Mouse (Mus musculus) gastrocnemius, postnatal 10 days (tissue): ENCODE measurements around the gene Hoxd10. TPM values are rescaled to one million over a fixed set of nuclear protein-coding genes. Genes with fewer than 3 reads are reported as not detected.

Source experiments
- DNase-seq: peaks from one replicate; pipeline ENCODE4 v3.0.0; 2021; ENCODE audit warnings: mixed read lengths
- long read RNA-seq, 2 experiments: library from polyadenylated mRNA; stranded (forward); transcript quantifications; one replicate each; pipeline ENCODE4 v2.0.0; 2021
- total RNA-seq, 2 experiments: library from RNA; stranded (reverse); gene quantifications; 2 replicates each; pipeline ENCODE4 v1.2.3; 2021

Hoxd10 gene
- total RNA-seq = 1 to 10 TPM; 3.9 to 4.5 TPM
- long read RNA-seq, experiment 1, transcript Hoxd10-201 (2 exons, 1,816 nt) = major isoform, 10 of 10 reads
- long read RNA-seq, experiment 1, partial matches to known transcripts = 0 of 10 reads
- long read RNA-seq, experiment 1, other reads (novel, unspliced or antisense) = 0 of 10 reads
- long read RNA-seq, experiment 2, transcript Hoxd10-201 (2 exons, 1,816 nt) = major isoform, 9 of 9 reads
- long read RNA-seq, experiment 2, partial matches to known transcripts = 0 of 9 reads
- long read RNA-seq, experiment 2, other reads (novel, unspliced or antisense) = 0 of 9 reads

GRCm38 (mm10) chr2:74691022-74691951, at the start of gene Hoxd10:
Gene Hoxd10, plus strand, starts transcription at chr2:74691924.
- DNase-seq = peak; percentile 73

- DNase-seq = no peak
Observed at GRCm38 (mm10) chr2:74642431-74642830, 49.3 kb upstream of the Hoxd10 start.

- no peak for DNase-seq
Observed at GRCm38 (mm10) chr2:74645631-74646030, 46.1 kb upstream of the Hoxd10 start.

GRCm38 (mm10) chr2:74647082-74647864, 44.5 kb upstream of the Hoxd10 start:
- no peak for DNase-seq

GRCm38 (mm10) chr2:74652996-74653340, 38.8 kb upstream of the Hoxd10 start:
- no peak for DNase-seq

- DNase-seq = no peak
Observed at GRCm38 (mm10) chr2:74653781-74654535, 37.8 kb upstream of the Hoxd10 start.

GRCm38 (mm10) chr2:74654743-74655419, 36.8 kb upstream of the Hoxd10 start:
- no peak for DNase-seq

- peak; percentile 72 for DNase-seq
Observed at GRCm38 (mm10) chr2:74655420-74655781, 36.3 kb upstream of the Hoxd10 start.

GRCm38 (mm10) chr2:74655821-74656631, 35.7 kb upstream of the Hoxd10 start:
- no peak for DNase-seq

DNA sequence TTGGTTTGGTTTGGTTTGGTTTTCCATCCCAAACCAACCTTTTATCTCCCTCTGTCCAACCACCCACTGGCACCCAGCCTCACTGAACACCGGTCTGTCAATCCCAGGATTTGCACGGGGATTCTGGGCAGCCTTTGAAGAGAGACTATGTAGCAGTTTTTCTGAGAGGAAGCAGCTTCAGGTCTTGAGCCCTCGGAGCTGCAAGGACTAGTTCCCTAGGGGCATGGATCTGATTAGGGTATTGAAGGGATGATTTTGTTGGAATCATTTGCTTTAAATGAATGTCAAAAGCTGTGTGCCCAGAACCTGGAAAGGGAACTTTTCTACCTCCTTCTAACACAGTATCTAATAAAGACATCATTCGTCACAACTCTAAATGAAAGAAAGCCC, 35.1 kb upstream of the Hoxd10 start:
- DNase-seq = no peak

DNA sequence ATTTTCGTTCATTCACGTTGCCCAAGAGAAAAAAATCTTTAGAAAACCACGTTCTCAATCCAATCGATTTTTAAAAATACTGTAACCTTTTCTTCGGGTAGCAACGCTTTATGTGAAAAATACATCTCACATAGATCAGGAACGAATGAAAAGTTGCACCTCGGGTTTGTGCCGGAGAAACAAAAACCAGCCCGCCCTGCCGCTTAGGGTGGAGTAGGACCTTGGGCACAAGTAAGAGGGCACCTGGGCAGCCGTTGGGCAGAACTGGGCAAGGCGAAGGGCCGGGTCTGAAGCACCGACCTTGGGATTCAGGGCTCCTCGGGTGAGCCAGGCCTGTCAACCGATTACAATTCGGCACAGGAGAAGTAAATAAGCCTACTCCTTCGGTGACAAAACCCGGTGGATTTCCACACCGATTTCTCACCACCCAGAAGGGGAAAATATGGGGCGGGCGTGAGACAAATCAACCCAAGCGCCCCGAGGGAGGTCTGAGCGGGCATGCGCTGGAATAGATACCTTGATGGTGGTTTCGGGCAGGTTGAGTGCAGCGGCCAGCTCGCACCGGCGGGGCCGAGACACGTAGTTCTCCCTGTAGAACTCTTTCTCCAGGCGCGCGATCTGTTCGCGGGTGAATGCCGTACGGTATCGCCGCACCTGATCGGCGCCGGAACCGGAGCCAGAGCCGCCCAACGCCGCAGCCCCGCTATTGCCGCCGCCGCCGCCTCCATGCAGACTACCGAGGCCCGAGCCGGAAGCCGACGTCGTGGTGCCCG, 34.3 kb upstream of the Hoxd10 start:
- no peak for DNase-seq

GRCm38 (mm10) chr2:74658024-74658666, 33.6 kb upstream of the Hoxd10 start:
- DNase-seq = no peak

- no peak for DNase-seq
Observed at GRCm38 (mm10) chr2:74658667-74659371, 32.9 kb upstream of the Hoxd10 start.

- no peak for DNase-seq
Observed at GRCm38 (mm10) chr2:74659507-74660005, 32.2 kb upstream of the Hoxd10 start, which contains the start of gene Evx2. Gene Evx2, minus strand, starts transcription at chr2:74659557.

DNA sequence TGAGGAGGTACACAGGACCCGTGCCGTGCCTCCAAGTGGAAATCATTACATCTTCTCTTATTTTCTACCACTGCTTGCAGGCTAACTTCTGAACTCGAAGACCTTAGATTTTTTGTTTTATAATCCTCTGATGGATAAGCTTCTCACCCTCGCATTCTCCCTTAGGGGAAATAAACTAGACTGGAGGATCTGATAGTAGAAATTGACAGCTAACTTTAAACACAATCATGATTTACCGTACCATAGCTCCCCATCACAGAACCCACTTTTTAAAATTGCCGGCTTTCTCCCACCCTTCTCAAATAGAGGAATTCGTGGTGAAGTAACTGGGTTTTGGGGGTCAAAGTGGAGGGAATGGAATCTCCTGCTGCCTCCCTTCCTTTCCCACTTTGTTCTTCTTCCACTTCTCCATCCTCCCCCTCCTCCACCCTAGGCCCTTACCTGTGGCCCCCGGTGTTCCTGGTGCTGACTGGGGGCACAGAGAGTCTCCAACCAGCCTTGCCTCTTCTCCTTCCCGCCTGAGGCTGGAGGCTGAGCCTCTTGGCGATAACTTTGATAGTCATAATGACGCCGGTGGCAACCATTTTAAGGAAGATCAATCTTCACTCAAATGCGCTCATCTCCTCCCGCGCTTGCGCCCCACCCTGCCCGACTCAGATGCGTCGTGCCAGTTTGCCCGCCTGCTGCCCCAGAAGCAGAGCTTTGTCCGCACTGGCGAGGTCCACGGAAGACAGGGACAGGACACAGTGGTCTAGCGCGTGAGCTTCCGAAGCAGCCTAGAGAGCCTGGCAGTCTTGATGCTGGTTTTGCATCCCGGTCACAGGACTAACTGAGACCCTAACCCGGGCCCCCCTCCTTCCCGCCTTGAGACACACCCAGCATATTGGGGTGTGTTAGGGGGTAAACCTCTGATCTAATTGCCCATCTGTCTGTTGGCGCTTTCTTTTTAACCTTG, 31.0 kb upstream of the Hoxd10 start:
- DNase-seq = no peak

GRCm38 (mm10) chr2:74661685-74662084, 30.0 kb upstream of the Hoxd10 start:
- DNase-seq = no peak
